Mouse (Mus musculus) forebrain, embryonic 11.5 days (tissue): Measurements from ENCODE around the gene Ppie. TPM values are rescaled to one million over a fixed set of nuclear protein-coding genes. Genes with fewer than 3 reads are reported as not detected.
A peak's percentile ranks its signal among the peaks of the same experiment; 100 is the strongest.

Source experiments
- ATAC-seq: fragments of 200-750 bp; cut with Nextera tagmentation; replicated peaks from 2 replicates; pipeline ENCODE4 v1.8.0; 2017; ENCODE audit warnings: moderate TSS enrichment; ENCODE audit not compliant: low FRiP score
- DNase-seq: peaks from one replicate; pipeline ENCODE4 v3.0.0-alpha.2; 2017; ENCODE audit warnings: low spot score
- H3K27ac ChIP-seq: fragments of 300-500 bp; sonication (generic); 2 replicates; pipeline ENCODE4 v1.5.1; 2014; ENCODE audit warnings: low read depth, low read length
- H3K27me3 ChIP-seq: fragments of 300-500 bp; sonication (generic); 2 replicates; pipeline ENCODE4 v1.6.1; 2014; ENCODE audit warnings: mild to moderate bottlenecking, low read length, mixed read lengths; ENCODE audit not compliant: control insufficient read depth, insufficient read depth
- H3K36me3 ChIP-seq: fragments of 300-500 bp; sonication (generic); 2 replicates; pipeline ENCODE4 v1.6.1; 2014; ENCODE audit warnings: mild to moderate bottlenecking, low read length, moderate library complexity, mixed read lengths; ENCODE audit not compliant: control insufficient read depth, insufficient read depth
- H3K4me1 ChIP-seq: fragments of 300-500 bp; sonication (generic); replicated peaks from 2 replicates; pipeline ENCODE4 v1.6.1; 2014; ENCODE audit warnings: low read length, mixed read lengths; ENCODE audit not compliant: control insufficient read depth, insufficient read depth
- H3K4me2 ChIP-seq: fragments of 300-500 bp; sonication (generic); 2 replicates; pipeline ENCODE4 v1.6.1; 2014; ENCODE audit warnings: low read depth, mild to moderate bottlenecking, low read length, moderate library complexity, mixed read lengths; ENCODE audit not compliant: severe bottlenecking
- H3K4me3 ChIP-seq: fragments of 300-500 bp; sonication (generic); 2 replicates; pipeline ENCODE4 v1.5.1; 2014; ENCODE audit warnings: low read depth, low read length
- H3K9ac ChIP-seq: fragments of 300-500 bp; sonication (generic); 2 replicates; pipeline ENCODE4 v1.6.1; 2014; ENCODE audit warnings: low read length
- H3K9me3 ChIP-seq: fragments of 300-500 bp; sonication (generic); 2 replicates; pipeline ENCODE4 v1.6.1; 2016; ENCODE audit warnings: low read length, mixed read lengths; ENCODE audit not compliant: control insufficient read depth
- WGBS: fragments of 180-500 bp; shearing (Covaris S2); extraction: QIAGEN DNeasy Blood & Tissue Kit; methylation state at CpG from one replicate; pipeline ENCODE4 v1.1.7; 2014; 5-methylcytosine and 5-hydroxymethylcytosine counted together
- polyA plus RNA-seq: library from polyadenylated mRNA; unstranded; fragments of >200 nt; fragmentation: Nextera tagmentation; extraction: Ambion mirVana; gene quantifications from 2 replicates; pipeline ENCODE4 v1.2.1, GENCODE M21; 2014

Gene Ppie
- polyA plus RNA-seq, 1 experiment from 2014 or later: 116 TPM

- no peak for ATAC-seq
- no peaks in the 10 kb centered on the region for H3K36me3 ChIP-seq
- no peaks in the 10 kb centered on the region for H3K27me3 ChIP-seq
These were observed 53.4 kb downstream of the Ppie start for GRCm38 (mm10) chr4:123086381-123086780.

GRCm38 (mm10) chr4:123085290-123085689 is 54.5 kb downstream of the Ppie start:
- no peaks in the 10 kb centered on the region for H3K9me3 ChIP-seq
- H3K27ac ChIP-seq: no peak overlapping the region
- WGBS: 77% methylated on average over 2 of the region's 2 CpGs
- H3K4me3 ChIP-seq: no peak overlapping the region
- no peak overlapping the region for H3K4me2 ChIP-seq
- H3K4me1 ChIP-seq: no peaks in the 10 kb centered on the region
- ATAC-seq: no peak
- no peaks in the 10 kb centered on the region for H3K27me3 ChIP-seq
- peak; percentile 16 for DNase-seq
- H3K9ac ChIP-seq: no peak overlapping the region
- no peaks in the 10 kb centered on the region for H3K36me3 ChIP-seq

More at GRCm38 (mm10) chr4:123086381-123086780, 53.4 kb downstream of the Ppie start:
- 92% methylated on average over 4 of the region's 4 CpGs for WGBS
- no peaks in the 10 kb centered on the region for H3K9me3 ChIP-seq
- H3K4me1 ChIP-seq: no peaks in the 10 kb centered on the region
- no peak overlapping the region for H3K9ac ChIP-seq
- no peak overlapping the region for H3K4me2 ChIP-seq
- H3K4me3 ChIP-seq: no peak overlapping the region
- peak; percentile 37 for DNase-seq
- no peak overlapping the region for H3K27ac ChIP-seq

- Histone ChIP-seq H3K9me3 (no peaks in the 10 kb centered on the region), H3K27ac (no peak overlapping the region), H3K9ac (no peak overlapping the region), H3K4me1 (no peaks in the 10 kb centered on the region), H3K4me3 (no peak overlapping the region), H3K27me3 (no peaks in the 10 kb centered on the region), H3K4me2 (no peak overlapping the region), H3K36me3 (no peaks in the 10 kb centered on the region)
- DNase-seq (peak; percentile 22), ATAC-seq (no peak)
- 67% methylated on average over 13 of the region's 13 CpGs for WGBS
These were observed 56.3 kb downstream of the Ppie start for GRCm38 (mm10) chr4:123083323-123083902.

GRCm38 (mm10) chr4:123082283-123083163 is 57.2 kb downstream of the Ppie start:
- Histone ChIP-seq H3K4me1 (no peaks in the 10 kb centered on the region), H3K4me2 (no peak overlapping the region), H3K9ac (no peak overlapping the region), H3K27ac (no peak overlapping the region), H3K27me3 (no peaks in the 10 kb centered on the region), H3K4me3 (no peak overlapping the region), H3K9me3 (no peaks in the 10 kb centered on the region), H3K36me3 (no peaks in the 10 kb centered on the region)
- DNase-seq (peak; percentile 86), ATAC-seq (peak; percentile 70)
- WGBS: 67% methylated on average over 20 of the region's 20 CpGs

GRCm38 (mm10) chr4:123080791-123081190 is 59.0 kb downstream of the Ppie start:
- Histone ChIP-seq H3K27ac (no peak overlapping the region), H3K4me3 (no peak overlapping the region), H3K4me1 (no peaks in the 10 kb centered on the region), H3K27me3 (no peaks in the 10 kb centered on the region), H3K4me2 (no peak overlapping the region), H3K36me3 (no peaks in the 10 kb centered on the region), H3K9me3 (no peaks in the 10 kb centered on the region), H3K9ac (no peak overlapping the region)
- ATAC-seq (no peak), DNase-seq (peak; percentile 49)
- 56% methylated on average over 13 of the region's 13 CpGs for WGBS

GRCm38 (mm10) chr4:123078231-123078630 is 61.5 kb downstream of the Ppie start:
- no peaks in the 10 kb centered on the region for H3K36me3 ChIP-seq
- no peaks in the 10 kb centered on the region for H3K9me3 ChIP-seq
- H3K4me2 ChIP-seq: no peak overlapping the region
- no peak overlapping the region for H3K27ac ChIP-seq
- no peaks in the 10 kb centered on the region for H3K4me1 ChIP-seq
- no peaks in the 10 kb centered on the region for H3K27me3 ChIP-seq
- no peak overlapping the region for H3K9ac ChIP-seq
- DNase-seq (peak; percentile 13), ATAC-seq (no peak)
- no peak overlapping the region for H3K4me3 ChIP-seq
- WGBS: 90% methylated on average over 4 of the region's 4 CpGs

Other genes with a start within 250 kb of the Ppie start
- 22.5 TPM in 2 replicates for gene Mfsd2a, start 178.8 kb downstream of the Ppie start, polyA plus RNA-seq
- gene Mycl, start 144.3 kb downstream of the Ppie start, polyA plus RNA-seq: 66.8 and 69.5 TPM in 2 replicates
- 21.6 and 24.4 TPM in 2 replicates for gene Trit1, start 123.4 kb downstream of the Ppie start, polyA plus RNA-seq
- 0.20 and 0.24 TPM in 2 replicates for gene Bmp8b, start 34.8 kb downstream of the Ppie start, polyA plus RNA-seq
- not detected in 2 replicates for gene Oxct2b, start 23.7 kb downstream of the Ppie start, polyA plus RNA-seq
- gene Hpcal4, start 43.3 kb upstream of the Ppie start, polyA plus RNA-seq: 0.41 and 0.60 TPM in 2 replicates
- not detected in 2 replicates for gene Nt5c1a, start 61.6 kb upstream of the Ppie start, polyA plus RNA-seq
- gene Heyl, start 93.6 kb upstream of the Ppie start, polyA plus RNA-seq: 7.1 and 7.9 TPM in 2 replicates
- gene Pabpc4, start 122.4 kb upstream of the Ppie start, polyA plus RNA-seq: 46.6 and 47.0 TPM in 2 replicates
- not detected in 2 replicates for gene Oxct2a, start 183.7 kb upstream of the Ppie start, polyA plus RNA-seq
- gene Bmp8a, start 203.3 kb upstream of the Ppie start, polyA plus RNA-seq: 0.13 and 0.23 TPM in 2 replicates